Mouse (Mus musculus): ENCODE measurements around the gene Erg28. TPM values are rescaled to one million over a fixed set of nuclear protein-coding genes. Genes with fewer than 3 reads are reported as not detected.

Erg28 gene
- polyA plus RNA-seq (2012; rRNA removed): 41.4 and 44.4 TPM in 2 replicates

GRCm38 (mm10) chr12:85824438-85825264, at the start of gene Erg28, which contains the start of gene Ttll5:
Erg28 (minus strand) TSS chr12:85824550.
Ttll5 (plus strand) TSS chr12:85824659.
- H3K4me1 ChIP-seq (replicated peaks; ENCODE audit: control insufficient read depth, insufficient read depth, low read length): 0 out of 2 replicates have a peak, but pooled peaks cover 2% of the 10 kb centered on the region
- WGBS: under 1% methylated on average over 67 of the region's 67 CpGs
- TF ChIP-seq CTCF (IDR thresholded peaks at IDR 0.05; ENCODE audit: borderline replicate concordance, control insufficient read depth, extremely low read depth, insufficient read depth, low read length, poor library complexity): peak; percentile 61; the same call in 1 of the 2 replicates
- peak; percentile 64 for TF ChIP-seq POLR2A (IDR thresholded peaks at IDR 0.05; ENCODE audit: control insufficient read depth, extremely low read depth, insufficient read depth, low read length, poor library complexity)

GRCm38 (mm10) chr12:85869423-85869822, 45.1 kb upstream of the Erg28 start:
- Histone ChIP-seq H3K4me3 (ENCODE audit: control insufficient read depth, insufficient read depth, low read length) (no peak overlapping the region), H3K27me3 (ENCODE audit: control insufficient read depth, insufficient read depth, low read length) (no peaks in the 10 kb centered on the region), H3K27ac (ENCODE audit: control insufficient read depth, insufficient read depth, low read length) (no peak overlapping the region), H3K36me3 (ENCODE audit: control insufficient read depth, insufficient read depth, low read length) (no peaks in the 10 kb centered on the region), H3K4me1 (replicated peaks; ENCODE audit: control insufficient read depth, insufficient read depth, low read length) (no peaks in the 10 kb centered on the region)
- no peak for DNase-seq
- no peak for TF ChIP-seq CTCF (IDR thresholded peaks at IDR 0.05; ENCODE audit: borderline replicate concordance, control insufficient read depth, extremely low read depth, insufficient read depth, low read length, poor library complexity)
- TF ChIP-seq POLR2A (IDR thresholded peaks at IDR 0.05; ENCODE audit: control insufficient read depth, extremely low read depth, insufficient read depth, low read length, poor library complexity): no peak
- 86% methylated on average over 6 of the region's 6 CpGs for WGBS

More at GRCm38 (mm10) chr12:85824438-85825264, at the start of gene Erg28, which contains the start of gene Ttll5:
- peak; percentile 91 for DNase-seq
- Histone ChIP-seq H3K27ac (ENCODE audit: control insufficient read depth, insufficient read depth, low read length) (peak within 1 kb of the TSS; percentile 90), H3K27me3 (ENCODE audit: control insufficient read depth, insufficient read depth, low read length) (no peaks in the 10 kb centered on the region), H3K4me3 (ENCODE audit: control insufficient read depth, insufficient read depth, low read length) (peak within 1 kb of the TSS; percentile 80), H3K36me3 (ENCODE audit: control insufficient read depth, insufficient read depth, low read length) (no peaks in the 10 kb centered on the region)

- H3K27ac ChIP-seq (ENCODE audit: control insufficient read depth, insufficient read depth, low read length): no peak overlapping the region
- H3K36me3 ChIP-seq (ENCODE audit: control insufficient read depth, insufficient read depth, low read length): no peaks in the 10 kb centered on the region
- no peaks in the 10 kb centered on the region for H3K27me3 ChIP-seq (ENCODE audit: control insufficient read depth, insufficient read depth, low read length)
- H3K4me3 ChIP-seq (ENCODE audit: control insufficient read depth, insufficient read depth, low read length): no peak overlapping the region
- no peaks in the 10 kb centered on the region for H3K4me1 ChIP-seq (replicated peaks; ENCODE audit: control insufficient read depth, insufficient read depth, low read length)
- no peak for DNase-seq
- TF ChIP-seq POLR2A (IDR thresholded peaks at IDR 0.05; ENCODE audit: control insufficient read depth, extremely low read depth, insufficient read depth, low read length, poor library complexity): no peak
- no peak for TF ChIP-seq CTCF (IDR thresholded peaks at IDR 0.05; ENCODE audit: borderline replicate concordance, control insufficient read depth, extremely low read depth, insufficient read depth, low read length, poor library complexity)
Observed at GRCm38 (mm10) chr12:85867125-85867524, 42.8 kb upstream of the Erg28 start.

GRCm38 (mm10) chr12:85866624-85867023, 42.3 kb upstream of the Erg28 start:
- Histone ChIP-seq H3K4me1 (replicated peaks; ENCODE audit: control insufficient read depth, insufficient read depth, low read length) (no peaks in the 10 kb centered on the region), H3K4me3 (ENCODE audit: control insufficient read depth, insufficient read depth, low read length) (no peak overlapping the region), H3K36me3 (ENCODE audit: control insufficient read depth, insufficient read depth, low read length) (no peaks in the 10 kb centered on the region), H3K27ac (ENCODE audit: control insufficient read depth, insufficient read depth, low read length) (no peak overlapping the region), H3K27me3 (ENCODE audit: control insufficient read depth, insufficient read depth, low read length) (no peaks in the 10 kb centered on the region)
- 92% methylated on average over 4 of the region's 4 CpGs for WGBS
- TF ChIP-seq CTCF (IDR thresholded peaks at IDR 0.05; ENCODE audit: borderline replicate concordance, control insufficient read depth, extremely low read depth, insufficient read depth, low read length, poor library complexity) (no peak), POLR2A (IDR thresholded peaks at IDR 0.05; ENCODE audit: control insufficient read depth, extremely low read depth, insufficient read depth, low read length, poor library complexity) (no peak)
- no peak for DNase-seq

- no peak for DNase-seq
- no peaks in the 10 kb centered on the region for H3K4me1 ChIP-seq (replicated peaks; ENCODE audit: control insufficient read depth, insufficient read depth, low read length)
- H3K27me3 ChIP-seq (ENCODE audit: control insufficient read depth, insufficient read depth, low read length): no peaks in the 10 kb centered on the region
- H3K27ac ChIP-seq (ENCODE audit: control insufficient read depth, insufficient read depth, low read length): no peak overlapping the region
- no peaks in the 10 kb centered on the region for H3K36me3 ChIP-seq (ENCODE audit: control insufficient read depth, insufficient read depth, low read length)
- no peak overlapping the region for H3K4me3 ChIP-seq (ENCODE audit: control insufficient read depth, insufficient read depth, low read length)
- 93% methylated on average over 3 of the region's 3 CpGs for WGBS
- TF ChIP-seq CTCF (IDR thresholded peaks at IDR 0.05; ENCODE audit: borderline replicate concordance, control insufficient read depth, extremely low read depth, insufficient read depth, low read length, poor library complexity) (no peak), POLR2A (IDR thresholded peaks at IDR 0.05; ENCODE audit: control insufficient read depth, extremely low read depth, insufficient read depth, low read length, poor library complexity) (no peak)
Observed at GRCm38 (mm10) chr12:85865526-85865925, 41.2 kb upstream of the Erg28 start.

GRCm38 (mm10) chr12:85862514-85862913, 38.2 kb upstream of the Erg28 start:
- Histone ChIP-seq H3K27ac (ENCODE audit: control insufficient read depth, insufficient read depth, low read length) (no peak overlapping the region), H3K4me3 (ENCODE audit: control insufficient read depth, insufficient read depth, low read length) (no peak overlapping the region), H3K4me1 (replicated peaks; ENCODE audit: control insufficient read depth, insufficient read depth, low read length) (no peaks in the 10 kb centered on the region), H3K27me3 (ENCODE audit: control insufficient read depth, insufficient read depth, low read length) (no peaks in the 10 kb centered on the region), H3K36me3 (ENCODE audit: control insufficient read depth, insufficient read depth, low read length) (no peaks in the 10 kb centered on the region)
- TF ChIP-seq POLR2A (IDR thresholded peaks at IDR 0.05; ENCODE audit: control insufficient read depth, extremely low read depth, insufficient read depth, low read length, poor library complexity) (no peak), CTCF (IDR thresholded peaks at IDR 0.05; ENCODE audit: borderline replicate concordance, control insufficient read depth, extremely low read depth, insufficient read depth, low read length, poor library complexity) (no peak)
- WGBS: 85% methylated on average over 2 of the region's 2 CpGs
- DNase-seq: no peak

Data from thymus, adult 2 months (tissue).